Mouse (Mus musculus): ENCODE results near the gene Ndufa10. TPM values are rescaled to one million over a fixed set of nuclear protein-coding genes. Genes with fewer than 3 reads are reported as not detected.

Gene Ndufa10
- polyA plus RNA-seq, 1 experiment from 2014 or later = 162 TPM

DNA sequence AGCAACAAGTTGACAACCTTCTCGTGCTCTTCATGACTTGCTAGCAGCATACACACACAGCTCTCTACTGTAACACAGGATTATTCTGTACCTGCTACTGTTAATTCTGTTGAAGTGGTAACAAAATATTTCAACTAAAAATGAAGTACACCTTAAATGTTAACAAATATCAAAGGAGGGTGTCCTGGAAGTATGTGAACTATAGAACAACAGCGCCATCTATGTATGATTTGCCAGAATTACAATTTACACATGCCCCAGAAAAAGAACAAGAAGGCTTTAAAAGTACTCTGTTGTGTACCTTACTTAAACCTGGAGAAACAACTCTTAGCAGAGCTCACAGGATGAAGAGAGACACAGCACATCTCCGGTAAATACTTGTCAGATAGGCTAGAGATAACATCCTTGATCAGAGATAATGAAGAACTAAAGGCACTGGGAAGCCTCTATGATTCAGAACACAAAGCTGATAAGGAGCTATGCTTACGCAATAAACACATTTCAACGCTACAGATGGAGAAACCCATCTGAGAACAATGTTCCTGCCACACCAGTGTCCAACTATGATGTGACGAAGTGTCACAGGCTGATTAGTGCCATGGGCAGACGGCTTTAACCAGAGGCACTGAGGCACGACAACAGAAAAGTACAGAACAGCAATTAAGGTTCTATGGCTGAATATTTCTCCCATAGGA, 19.8 kb downstream of the Ndufa10 start:
- Histone ChIP-seq H3K27me3 (replicated peaks; ENCODE audit: insufficient read depth, low read length) (no peaks in the 10 kb centered on the region), H3K9ac (replicated peaks; ENCODE audit: low read depth) (no peak overlapping the region), H3K4me2 (replicated peaks; ENCODE audit: low read depth, low read length) (no peak overlapping the region), H3K9me3 (ENCODE audit: low read length) (no peaks in the 10 kb centered on the region), H3K4me1 (ENCODE audit: insufficient read depth, low read depth, low read length) (no peaks in the 10 kb centered on the region), H3K27ac (ENCODE audit: low read length) (no peak overlapping the region), H3K36me3 (ENCODE audit: insufficient read depth, low read length) (peaks cover 41% of the 10 kb centered on the region), H3K4me3 (ENCODE audit: low read depth, low read length) (no peak overlapping the region)
- WGBS = 57% methylated on average over 8 of the region's 8 CpGs
- DNase-seq (ENCODE audit: low spot score) (peak; percentile 70), ATAC-seq (peak; percentile 40; the same call in 1 of the 2 replicates)
- TF ChIP-seq CTCF (IDR thresholded peaks at IDR 0.05) (peak; percentile 73), EP300 (IDR thresholded peaks at IDR 0.05) (no peak)

DNA sequence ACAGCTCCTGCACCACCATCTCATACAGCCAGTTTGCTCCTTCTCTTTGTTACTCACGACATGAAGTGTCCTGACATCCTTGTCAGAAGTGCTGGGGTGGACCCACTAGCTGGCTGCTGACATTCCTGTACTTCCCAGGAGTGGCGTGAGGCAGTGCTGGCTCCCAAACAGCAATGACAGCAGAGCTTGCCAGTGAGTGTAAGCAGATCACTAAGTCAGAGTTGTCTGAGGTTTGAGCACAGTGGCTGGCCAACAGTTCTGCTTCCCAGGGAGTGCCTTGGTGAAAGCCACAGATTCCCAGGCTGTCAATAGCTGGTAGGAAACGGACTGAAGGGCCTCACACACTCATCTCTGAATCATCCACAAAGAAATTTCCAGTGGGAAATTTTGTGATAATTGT, 25.4 kb downstream of the Ndufa10 start:
- Histone ChIP-seq H3K9ac (replicated peaks; ENCODE audit: low read depth) (no peak overlapping the region), H3K9me3 (ENCODE audit: low read length) (no peaks in the 10 kb centered on the region), H3K27me3 (replicated peaks; ENCODE audit: insufficient read depth, low read length) (no peaks in the 10 kb centered on the region), H3K36me3 (ENCODE audit: insufficient read depth, low read length) (peaks cover 49% of the 10 kb centered on the region; the same call in 1 of the 2 replicates), H3K27ac (ENCODE audit: low read length) (no peak overlapping the region), H3K4me2 (replicated peaks; ENCODE audit: low read depth, low read length) (no peak overlapping the region), H3K4me3 (ENCODE audit: low read depth, low read length) (no peak overlapping the region), H3K4me1 (ENCODE audit: insufficient read depth, low read depth, low read length) (no peaks in the 10 kb centered on the region)
- TF ChIP-seq EP300 (IDR thresholded peaks at IDR 0.05) (no peak), CTCF (IDR thresholded peaks at IDR 0.05) (no peak)
- DNase-seq (ENCODE audit: low spot score) (no peak), ATAC-seq (peak; percentile 12; the same call in 1 of the 2 replicates)
- 66% methylated on average over 3 of the region's 3 CpGs for WGBS

DNA sequence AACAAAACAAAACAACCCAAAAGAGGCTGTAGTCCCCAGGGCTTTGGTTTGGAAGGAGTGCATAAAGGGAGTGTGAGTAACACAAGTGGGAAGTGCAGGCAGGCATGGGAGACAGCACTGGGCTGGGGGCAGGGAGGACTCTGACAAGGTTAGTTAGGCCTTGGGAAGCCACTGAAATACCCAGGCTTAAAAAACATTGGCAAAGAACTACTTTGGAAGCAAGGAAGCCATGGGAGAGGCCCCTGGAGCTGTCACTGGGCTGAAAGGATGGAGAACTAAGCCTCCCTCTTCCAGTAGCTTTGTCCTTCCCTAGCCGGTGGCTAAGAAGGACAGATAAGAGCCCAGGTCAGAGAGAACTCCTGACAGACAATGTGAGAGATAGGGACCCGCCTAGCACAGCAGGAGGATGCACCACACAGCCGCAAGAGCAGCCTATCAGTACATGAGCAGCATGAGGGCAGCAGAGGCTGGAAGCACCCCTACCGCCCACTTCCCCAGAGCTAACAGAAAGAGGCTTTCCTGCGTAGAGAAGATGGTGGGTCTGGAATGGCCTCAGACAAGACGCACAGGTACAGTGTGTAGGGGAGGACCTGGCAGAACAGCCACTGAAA, 32.1 kb downstream of the Ndufa10 start:
- no peak overlapping the region for H3K9ac ChIP-seq (replicated peaks; ENCODE audit: low read depth)
- 70% methylated on average over 6 of the region's 6 CpGs for whole genome bisulfite sequencing
- H3K27me3 ChIP-seq (replicated peaks; ENCODE audit: insufficient read depth, low read length) = no peaks in the 10 kb centered on the region
- TF ChIP-seq CTCF (IDR thresholded peaks at IDR 0.05) = no peak
- no peak for TF ChIP-seq EP300 (IDR thresholded peaks at IDR 0.05)
- no peaks in the 10 kb centered on the region for H3K9me3 ChIP-seq (ENCODE audit: low read length)
- no peak for DNase-seq (ENCODE audit: low spot score)
- ATAC-seq = no peak
- H3K4me1 ChIP-seq (ENCODE audit: insufficient read depth, low read depth, low read length) = peaks cover 3% of the 10 kb centered on the region
- H3K27ac ChIP-seq (ENCODE audit: low read length) = no peak overlapping the region
- no peak overlapping the region for H3K4me2 ChIP-seq (replicated peaks; ENCODE audit: low read depth, low read length)
- H3K36me3 ChIP-seq (ENCODE audit: insufficient read depth, low read length) = peaks cover 28% of the 10 kb centered on the region; the same call in 1 of the 2 replicates
- H3K4me3 ChIP-seq (ENCODE audit: low read depth, low read length) = no peak overlapping the region

DNA sequence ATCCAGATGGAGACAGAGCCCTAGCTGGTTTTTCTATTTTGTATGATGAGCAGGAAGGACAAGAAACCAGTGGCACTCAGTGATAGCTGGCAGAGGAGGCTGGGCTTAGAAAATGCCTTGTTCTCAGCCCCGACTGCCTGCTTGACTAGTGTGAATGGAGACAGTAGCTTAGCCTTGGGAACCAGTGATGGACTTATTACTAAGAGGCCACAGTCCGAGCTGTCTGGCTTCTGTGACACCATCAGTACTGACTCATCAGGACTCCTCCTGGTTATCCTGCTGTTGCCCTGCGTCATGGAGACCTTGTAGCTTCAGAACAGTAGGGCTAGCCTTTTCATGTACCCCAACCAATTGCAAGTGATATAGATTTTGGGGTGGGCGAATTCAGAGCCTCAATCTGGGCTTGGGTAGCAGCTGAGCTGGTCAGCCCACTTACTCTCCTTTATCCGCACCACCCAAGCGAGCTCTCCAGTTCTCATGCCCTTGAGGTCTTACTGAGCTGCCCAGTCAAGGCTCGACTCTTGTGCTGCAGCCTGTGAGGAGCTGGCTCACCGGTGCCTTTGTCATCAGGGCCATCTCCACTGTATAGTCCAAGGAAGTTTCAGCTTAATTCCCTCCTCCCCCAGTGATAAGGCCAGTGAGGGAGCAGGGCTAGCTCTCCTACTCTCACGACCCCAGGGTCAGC, 33.5 kb downstream of the Ndufa10 start:
- Histone ChIP-seq H3K27ac (ENCODE audit: low read length) (no peak overlapping the region), H3K27me3 (replicated peaks; ENCODE audit: insufficient read depth, low read length) (no peaks in the 10 kb centered on the region), H3K9me3 (ENCODE audit: low read length) (no peaks in the 10 kb centered on the region), H3K36me3 (ENCODE audit: insufficient read depth, low read length) (peaks cover 22% of the 10 kb centered on the region; the same call in 1 of the 2 replicates), H3K9ac (replicated peaks; ENCODE audit: low read depth) (no peak overlapping the region), H3K4me1 (ENCODE audit: insufficient read depth, low read depth, low read length) (peaks cover 3% of the 10 kb centered on the region), H3K4me3 (ENCODE audit: low read depth, low read length) (no peak overlapping the region), H3K4me2 (replicated peaks; ENCODE audit: low read depth, low read length) (no peak overlapping the region)
- TF ChIP-seq CTCF (IDR thresholded peaks at IDR 0.05) (no peak), EP300 (IDR thresholded peaks at IDR 0.05) (no peak)
- 93% methylated on average over 9 of the region's 9 CpGs for WGBS
- ATAC-seq (no peak), DNase-seq (ENCODE audit: low spot score) (no peak)

DNA sequence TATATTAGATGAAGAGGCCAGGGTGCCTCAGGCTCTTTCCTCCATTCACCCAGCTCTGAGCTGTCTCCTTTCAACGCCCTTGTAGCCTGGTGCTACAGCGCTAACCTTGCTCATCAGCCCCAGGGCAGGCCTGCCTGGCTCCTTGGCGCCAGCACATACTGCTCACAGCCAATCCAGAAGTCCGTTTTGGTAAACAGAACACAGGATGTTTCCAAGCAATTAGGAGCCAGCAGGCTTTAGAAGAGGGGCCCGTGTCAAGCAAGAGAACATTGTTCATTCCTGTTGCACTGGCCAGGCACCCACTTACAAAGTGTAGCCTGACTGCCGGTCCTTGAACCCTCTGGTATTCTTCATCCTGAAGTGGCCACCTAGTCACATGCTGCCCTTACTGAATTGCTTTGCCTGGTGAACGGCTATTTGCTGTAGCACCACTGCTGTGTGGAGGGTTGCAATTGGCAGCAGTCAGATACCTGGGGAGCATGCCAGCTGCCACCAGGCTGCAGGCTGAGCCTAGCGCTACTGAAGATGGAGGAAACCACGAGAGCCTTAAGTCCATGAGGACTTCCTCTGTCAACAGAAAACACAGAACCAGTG, 35.9 kb downstream of the Ndufa10 start:
- H3K4me1 ChIP-seq (ENCODE audit: insufficient read depth, low read depth, low read length) = peaks cover 3% of the 10 kb centered on the region
- H3K4me3 ChIP-seq (ENCODE audit: low read depth, low read length) = no peak overlapping the region
- WGBS = 9% methylated on average over 9 of the region's 9 CpGs
- H3K9me3 ChIP-seq (ENCODE audit: low read length) = no peaks in the 10 kb centered on the region
- no peaks in the 10 kb centered on the region for H3K27me3 ChIP-seq (replicated peaks; ENCODE audit: insufficient read depth, low read length)
- peak overlapping the region; percentile 27 for H3K27ac ChIP-seq (ENCODE audit: low read length)
- no peak overlapping the region for H3K9ac ChIP-seq (replicated peaks; ENCODE audit: low read depth)
- H3K36me3 ChIP-seq (ENCODE audit: insufficient read depth, low read length) = peaks cover 14% of the 10 kb centered on the region; the same call in 1 of the 2 replicates
- peak; percentile 78 for DNase-seq (ENCODE audit: low spot score)
- ATAC-seq = peak; percentile 91
- no peak overlapping the region for H3K4me2 ChIP-seq (replicated peaks; ENCODE audit: low read depth, low read length)
- TF ChIP-seq EP300 (IDR thresholded peaks at IDR 0.05) (no peak), CTCF (IDR thresholded peaks at IDR 0.05) (no peak)

DNA sequence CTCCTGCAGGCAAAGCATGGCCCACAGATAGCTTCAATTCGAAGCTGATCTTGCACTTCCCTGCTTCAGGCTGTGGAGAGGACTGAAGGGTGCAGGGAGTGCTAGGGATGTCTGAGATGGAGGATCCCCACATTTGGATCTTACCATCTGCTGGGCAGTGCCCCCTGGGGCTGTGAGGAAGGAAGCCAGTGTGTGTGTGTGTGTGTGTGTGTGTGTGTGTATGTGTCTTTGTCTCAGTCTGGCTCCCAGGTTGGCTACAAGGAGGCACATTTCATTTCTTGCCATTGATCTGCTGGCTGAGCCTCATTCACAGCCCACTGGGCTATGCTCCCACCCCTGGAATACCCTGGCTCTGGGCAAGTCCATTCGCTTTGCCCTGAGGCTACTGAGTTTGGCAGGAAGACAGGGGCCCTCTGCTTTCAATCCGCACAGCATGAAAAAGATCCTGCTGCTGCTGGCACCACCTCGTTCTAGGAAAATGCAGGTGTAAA, 36.8 kb downstream of the Ndufa10 start:
- 44% methylated on average over 4 of the region's 4 CpGs for WGBS
- no peaks in the 10 kb centered on the region for H3K27me3 ChIP-seq (replicated peaks; ENCODE audit: insufficient read depth, low read length)
- H3K36me3 ChIP-seq (ENCODE audit: insufficient read depth, low read length) = peaks cover 11% of the 10 kb centered on the region; the same call in 1 of the 2 replicates
- no peak overlapping the region for H3K4me3 ChIP-seq (ENCODE audit: low read depth, low read length)
- H3K9ac ChIP-seq (replicated peaks; ENCODE audit: low read depth) = no peak overlapping the region
- H3K4me2 ChIP-seq (replicated peaks; ENCODE audit: low read depth, low read length) = no peak overlapping the region
- ATAC-seq (no peak), DNase-seq (ENCODE audit: low spot score) (no peak)
- no peaks in the 10 kb centered on the region for H3K9me3 ChIP-seq (ENCODE audit: low read length)
- H3K4me1 ChIP-seq (ENCODE audit: insufficient read depth, low read depth, low read length) = peaks cover 3% of the 10 kb centered on the region
- H3K27ac ChIP-seq (ENCODE audit: low read length) = no peak overlapping the region
- no peak for TF ChIP-seq CTCF (IDR thresholded peaks at IDR 0.05)
- TF ChIP-seq EP300 (IDR thresholded peaks at IDR 0.05) = no peak
